Mouse (Mus musculus) neutrophil, adult 5-6 weeks (primary cell): Measurements from ENCODE around the gene Atg9a. TPM values are rescaled to one million over a fixed set of nuclear protein-coding genes. Genes with fewer than 3 reads are reported as not detected.

Experiments used
- ATAC-seq: fragments of 151-379, 151-347 bp; 2 replicates; pipeline ENCODE4 v1.8.0; 2017; ENCODE audit warnings: mild to moderate bottlenecking, moderate TSS enrichment; ENCODE audit not compliant: insufficient number of reproducible peaks, poor library complexity, low FRiP score, severe bottlenecking; ENCODE audit errors: extremely low read depth
- total RNA-seq: library from RNA; stranded (forward); fragments of 200-1000 nt; gene quantifications from 2 replicates; pipeline ENCODE4 v1.2.3, GENCODE M21; 2017

Gene Atg9a
- total RNA-seq, 1 experiment from 2014 or later: 26.2 TPM

- no peak for ATAC-seq
Measured at GRCm38 (mm10) chr1:75136730-75137129, 55.3 kb downstream of the Atg9a start.

- ATAC-seq: no peak
Measured at GRCm38 (mm10) chr1:75136293-75136692, 55.7 kb downstream of the Atg9a start.

GRCm38 (mm10) chr1:75133421-75134207, 58.4 kb downstream of the Atg9a start, which contains the start of gene Slc23a3:
Slc23a3 (minus strand) TSS chr1:75133890.
- ATAC-seq: no peak

Other genes with a start within 250 kb of the Atg9a start
- not detected in 2 replicates for gene Ihh, start 240.5 kb downstream of the Atg9a start, total RNA-seq
- gene Nhej1, start 67.0 kb downstream of the Atg9a start, total RNA-seq: 8.3 and 8.5 TPM in 2 replicates
- gene Slc23a3, start 58.3 kb downstream of the Atg9a start, total RNA-seq: 0.37 TPM in 1 of 2 replicates, not detected in the other
- 126 and 131 TPM in 2 replicates for gene Cnppd1, start 49.5 kb downstream of the Atg9a start, total RNA-seq
- 49.4 and 85.1 TPM in 2 replicates for gene Retreg2, start 49.4 kb downstream of the Atg9a start, total RNA-seq
- gene Zfand2b, start 23.6 kb downstream of the Atg9a start, total RNA-seq: 62.7 and 63.7 TPM in 2 replicates
- 2.1 and 3.2 TPM in 2 replicates for gene Abcb6, start 11.8 kb downstream of the Atg9a start, total RNA-seq
- 59.0 and 64.9 TPM in 2 replicates for gene Ankzf1, start within 50 bp of the Atg9a start, total RNA-seq
- gene Glb1l, start 18.6 kb upstream of the Atg9a start, total RNA-seq: 13.3 and 16.2 TPM in 2 replicates
- gene Stk16, start 18.6 kb upstream of the Atg9a start, total RNA-seq: 60.2 and 75.4 TPM in 2 replicates
- gene Tuba4a, start 27.7 kb upstream of the Atg9a start, total RNA-seq: 77.0 and 83.7 TPM in 2 replicates
- not detected in 2 replicates for gene A630095N17Rik, start 39.9 kb upstream of the Atg9a start, total RNA-seq
- gene Dnajb2, start 44.2 kb upstream of the Atg9a start, total RNA-seq: 39.7 and 54.4 TPM in 2 replicates
- not detected in 2 replicates for gene Ptprn, start 72.3 kb upstream of the Atg9a start, total RNA-seq
- not detected in 2 replicates for gene Resp18, start 86.2 kb upstream of the Atg9a start, total RNA-seq
- gene Dnpep, start 125.8 kb upstream of the Atg9a start, total RNA-seq: 33.1 and 39.0 TPM in 2 replicates
- not detected in 2 replicates for gene Des, start 168.1 kb upstream of the Atg9a start, total RNA-seq
- not detected in 2 replicates for gene Speg, start 183.1 kb upstream of the Atg9a start, total RNA-seq
- 32.6 and 34.4 TPM in 2 replicates for gene Gmppa, start 243.7 kb upstream of the Atg9a start, total RNA-seq